Mouse (Mus musculus): ENCODE measurements around the gene Prmt3. TPM values are rescaled to one million over a fixed set of nuclear protein-coding genes. Genes with fewer than 3 reads are reported as not detected.

Gene Prmt3
- polyA plus RNA-seq, 1 experiment from 2014 or later = 44.9 TPM

GRCm38 (mm10) chr7:49863753-49864152 is 85.6 kb downstream of the Prmt3 start:
- ATAC-seq = 0 out of 2 replicates have a peak, but pooled peaks have one; percentile 22
- Histone ChIP-seq H3K27ac (ENCODE audit: low read depth, low read length) (no peak overlapping the region), H3K4me2 (ENCODE audit: low read length) (no peak overlapping the region), H3K4me3 (ENCODE audit: low read length) (no peak overlapping the region), H3K27me3 (replicated peaks; ENCODE audit: control insufficient read depth, insufficient read depth, low read length) (no peaks in the 10 kb centered on the region), H3K36me3 (ENCODE audit: control insufficient read depth, insufficient read depth, low read length) (no peaks in the 10 kb centered on the region), H3K9ac (ENCODE audit: low read depth, low read length) (no peak overlapping the region), H3K9me3 (ENCODE audit: control insufficient read depth, low read length) (no peaks in the 10 kb centered on the region), H3K4me1 (ENCODE audit: control insufficient read depth, insufficient read depth, low read depth, low read length) (no peaks in the 10 kb centered on the region)
- 48% methylated on average over 3 of the region's 3 CpGs for WGBS

- Histone ChIP-seq H3K4me2 (ENCODE audit: low read length) (no peak overlapping the region), H3K4me1 (ENCODE audit: control insufficient read depth, insufficient read depth, low read depth, low read length) (peaks cover 5% of the 10 kb centered on the region; the same call in 1 of the 2 replicates), H3K27me3 (replicated peaks; ENCODE audit: control insufficient read depth, insufficient read depth, low read length) (no peaks in the 10 kb centered on the region), H3K36me3 (ENCODE audit: control insufficient read depth, insufficient read depth, low read length) (no peaks in the 10 kb centered on the region), H3K9me3 (ENCODE audit: control insufficient read depth, low read length) (no peaks in the 10 kb centered on the region), H3K4me3 (ENCODE audit: low read length) (no peak overlapping the region), H3K27ac (ENCODE audit: low read depth, low read length) (peak overlapping the region; percentile 37), H3K9ac (ENCODE audit: low read depth, low read length) (no peak overlapping the region)
- ATAC-seq = no peak
- 70% methylated on average over 5 of the region's 5 CpGs for WGBS
These were observed 91.5 kb downstream of the Prmt3 start for GRCm38 (mm10) chr7:49869656-49870055.

- Histone ChIP-seq H3K27ac (ENCODE audit: low read depth, low read length) (peak overlapping the region; percentile 37), H3K4me2 (ENCODE audit: low read length) (no peak overlapping the region), H3K9ac (ENCODE audit: low read depth, low read length) (no peak overlapping the region), H3K4me1 (ENCODE audit: control insufficient read depth, insufficient read depth, low read depth, low read length) (peaks cover 5% of the 10 kb centered on the region; the same call in 1 of the 2 replicates), H3K27me3 (replicated peaks; ENCODE audit: control insufficient read depth, insufficient read depth, low read length) (no peaks in the 10 kb centered on the region), H3K36me3 (ENCODE audit: control insufficient read depth, insufficient read depth, low read length) (no peaks in the 10 kb centered on the region), H3K9me3 (ENCODE audit: control insufficient read depth, low read length) (no peaks in the 10 kb centered on the region), H3K4me3 (ENCODE audit: low read length) (no peak overlapping the region)
- 48% methylated on average over 3 of the region's 3 CpGs for WGBS
- peak; percentile 62; the same call in 1 of the 2 replicates for ATAC-seq
These were observed 92.1 kb downstream of the Prmt3 start for GRCm38 (mm10) chr7:49870276-49870675.

- WGBS = 81% methylated on average over 5 of the region's 5 CpGs
- H3K9ac ChIP-seq (ENCODE audit: low read depth, low read length) = no peak overlapping the region
- no peak overlapping the region for H3K4me2 ChIP-seq (ENCODE audit: low read length)
- H3K27ac ChIP-seq (ENCODE audit: low read depth, low read length) = no peak overlapping the region
- no peaks in the 10 kb centered on the region for H3K36me3 ChIP-seq (ENCODE audit: control insufficient read depth, insufficient read depth, low read length)
- peaks cover 10% of the 10 kb centered on the region for H3K4me1 ChIP-seq (ENCODE audit: control insufficient read depth, insufficient read depth, low read depth, low read length)
- H3K4me3 ChIP-seq (ENCODE audit: low read length) = no peak overlapping the region
- H3K9me3 ChIP-seq (ENCODE audit: control insufficient read depth, low read length) = no peaks in the 10 kb centered on the region
- no peaks in the 10 kb centered on the region for H3K27me3 ChIP-seq (replicated peaks; ENCODE audit: control insufficient read depth, insufficient read depth, low read length)
- no peak for ATAC-seq
These were observed 99.2 kb downstream of the Prmt3 start for GRCm38 (mm10) chr7:49877307-49877706.

- H3K27ac ChIP-seq (ENCODE audit: low read depth, low read length) = peak overlapping the region; percentile 20; the same call in 1 of the 2 replicates
- H3K4me3 ChIP-seq (ENCODE audit: low read length) = no peak overlapping the region
- H3K9me3 ChIP-seq (ENCODE audit: control insufficient read depth, low read length) = no peaks in the 10 kb centered on the region
- 52% methylated on average over 13 of the region's 13 CpGs for WGBS
- no peaks in the 10 kb centered on the region for H3K27me3 ChIP-seq (replicated peaks; ENCODE audit: control insufficient read depth, insufficient read depth, low read length)
- no peaks in the 10 kb centered on the region for H3K36me3 ChIP-seq (ENCODE audit: control insufficient read depth, insufficient read depth, low read length)
- H3K4me1 ChIP-seq (ENCODE audit: control insufficient read depth, insufficient read depth, low read depth, low read length) = peaks cover 16% of the 10 kb centered on the region
- peak overlapping the region; percentile 25 for H3K4me2 ChIP-seq (ENCODE audit: low read length)
- peak; percentile 29 for ATAC-seq
- H3K9ac ChIP-seq (ENCODE audit: low read depth, low read length) = no peak overlapping the region
These were observed 100.9 kb downstream of the Prmt3 start for GRCm38 (mm10) chr7:49879051-49879450.

- Histone ChIP-seq H3K27me3 (replicated peaks; ENCODE audit: control insufficient read depth, insufficient read depth, low read length) (no peaks in the 10 kb centered on the region), H3K9me3 (ENCODE audit: control insufficient read depth, low read length) (no peaks in the 10 kb centered on the region), H3K36me3 (ENCODE audit: control insufficient read depth, insufficient read depth, low read length) (no peaks in the 10 kb centered on the region), H3K4me1 (ENCODE audit: control insufficient read depth, insufficient read depth, low read depth, low read length) (peaks cover 16% of the 10 kb centered on the region), H3K9ac (ENCODE audit: low read depth, low read length) (no peak overlapping the region), H3K4me3 (ENCODE audit: low read length) (no peak overlapping the region), H3K27ac (ENCODE audit: low read depth, low read length) (no peak overlapping the region), H3K4me2 (ENCODE audit: low read length) (no peak overlapping the region)
- 72% methylated on average over 8 of the region's 8 CpGs for WGBS
- ATAC-seq = no peak; the same call in 1 of the 2 replicates
These were observed 102.0 kb downstream of the Prmt3 start for GRCm38 (mm10) chr7:49879998-49880707.

- H3K27ac ChIP-seq (ENCODE audit: low read depth, low read length) = peak overlapping the region; percentile 79
- no peaks in the 10 kb centered on the region for H3K9me3 ChIP-seq (ENCODE audit: control insufficient read depth, low read length)
- H3K4me1 ChIP-seq (ENCODE audit: control insufficient read depth, insufficient read depth, low read depth, low read length) = peaks cover 16% of the 10 kb centered on the region
- no peak overlapping the region for H3K9ac ChIP-seq (ENCODE audit: low read depth, low read length)
- H3K36me3 ChIP-seq (ENCODE audit: control insufficient read depth, insufficient read depth, low read length) = no peaks in the 10 kb centered on the region
- no peak overlapping the region; the same call in 1 of the 2 replicates for H3K4me2 ChIP-seq (ENCODE audit: low read length)
- WGBS = 8% methylated on average over 4 of the region's 4 CpGs
- 0 out of 2 replicates have a peak, but pooled peaks have one; percentile 31 for ATAC-seq
- H3K27me3 ChIP-seq (replicated peaks; ENCODE audit: control insufficient read depth, insufficient read depth, low read length) = no peaks in the 10 kb centered on the region
- no peak overlapping the region for H3K4me3 ChIP-seq (ENCODE audit: low read length)
These were observed 104.1 kb downstream of the Prmt3 start for GRCm38 (mm10) chr7:49882288-49882687.

- H3K27ac ChIP-seq (ENCODE audit: low read depth, low read length) = peak overlapping the region; percentile 79
- H3K36me3 ChIP-seq (ENCODE audit: control insufficient read depth, insufficient read depth, low read length) = no peaks in the 10 kb centered on the region
- H3K4me1 ChIP-seq (ENCODE audit: control insufficient read depth, insufficient read depth, low read depth, low read length) = peaks cover 16% of the 10 kb centered on the region
- H3K4me2 ChIP-seq (ENCODE audit: low read length) = peak overlapping the region; percentile 4; the same call in 1 of the 2 replicates
- no peaks in the 10 kb centered on the region for H3K9me3 ChIP-seq (ENCODE audit: control insufficient read depth, low read length)
- 16% methylated on average over 16 of the region's 16 CpGs for WGBS
- H3K9ac ChIP-seq (ENCODE audit: low read depth, low read length) = no peak overlapping the region; the same call in 1 of the 2 replicates
- H3K27me3 ChIP-seq (replicated peaks; ENCODE audit: control insufficient read depth, insufficient read depth, low read length) = no peaks in the 10 kb centered on the region
- peak; percentile 77 for ATAC-seq
- no peak overlapping the region for H3K4me3 ChIP-seq (ENCODE audit: low read length)
These were observed 104.7 kb downstream of the Prmt3 start for GRCm38 (mm10) chr7:49882694-49883389.

GRCm38 (mm10) chr7:49887776-49888390 is 109.7 kb downstream of the Prmt3 start:
- no peak for ATAC-seq
- H3K9me3 ChIP-seq (ENCODE audit: control insufficient read depth, low read length) = no peaks in the 10 kb centered on the region
- no peaks in the 10 kb centered on the region for H3K36me3 ChIP-seq (ENCODE audit: control insufficient read depth, insufficient read depth, low read length)
- 82% methylated on average over 2 of the region's 2 CpGs for whole genome bisulfite sequencing
- H3K27me3 ChIP-seq (replicated peaks; ENCODE audit: control insufficient read depth, insufficient read depth, low read length) = no peaks in the 10 kb centered on the region
- no peak overlapping the region for H3K4me3 ChIP-seq (ENCODE audit: low read length)
- no peak overlapping the region for H3K4me2 ChIP-seq (ENCODE audit: low read length)
- H3K4me1 ChIP-seq (ENCODE audit: control insufficient read depth, insufficient read depth, low read depth, low read length) = peaks cover 3% of the 10 kb centered on the region
- H3K9ac ChIP-seq (ENCODE audit: low read depth, low read length) = no peak overlapping the region
- H3K27ac ChIP-seq (ENCODE audit: low read depth, low read length) = no peak overlapping the region

Measured in hindbrain, embryonic 16.5 days (tissue).